In genomic region chr2:35199971-35200897, GRCm38 (mm10) we compare ENCODE assay signal across 8 mouse cellular contexts. TPM values are rescaled to one million over a fixed set of nuclear protein-coding genes. Genes with fewer than 3 reads are reported as not detected.
A peak's percentile ranks its signal among the peaks of the same experiment; 100 is the strongest.
DNase-seq lines count a peak whose midpoint lies in the region; ATAC-seq and TF ChIP-seq lines count a peak whose summit lies in the region.

No protein-coding gene starts in this region.

- H3K9me3 ChIP-seq in erythroblast, embryonic 14.5 days (ENCODE audit: control insufficient read depth, low read length) = no peaks in the 10 kb centered on the region
- H3K9me3 ChIP-seq in lung, embryonic 16.5 days (ENCODE audit: control insufficient read depth, low read length) = no peaks in the 10 kb centered on the region

- intact Hi-C loops in heart, postnatal 10 days (cut with DNase I) = no loop called here

- peak; percentile 89 for ATAC-seq in lung, embryonic 16.5 days (ENCODE audit: low read depth)

- H3K4me1 ChIP-seq in bone marrow, adult 2 months (ENCODE audit: control insufficient read depth, insufficient read depth, low read length) = no peaks in the 10 kb centered on the region; the same call in 1 of the 2 replicates
- peaks cover 39% of the 10 kb centered on the region for H3K4me1 ChIP-seq in erythroblast, embryonic 14.5 days (ENCODE audit: control insufficient read depth)
- H3K4me1 ChIP-seq in lung, embryonic 16.5 days (replicated peaks; ENCODE audit: control insufficient read depth, insufficient read depth, low read length) = peaks cover 12% of the 10 kb centered on the region

- DNase-seq in ES-CJ7 (ENCODE audit: low read depth, low spot score) = peak; percentile 37
- peak; percentile 51 to 66 for DNase-seq in heart, postnatal 10 days
- peak; percentile 22 to 41 for DNase-seq in layer of hippocampus, adult 18-20 months (ENCODE audit: low spot score in 2 of 2)
- peak; percentile 56 for DNase-seq in right cerebral cortex, adult 18-20 months
- peak; percentile 34 for DNase-seq in yolk sac, embryonic 10.5 days (ENCODE audit: low spot score)

- H3K27ac ChIP-seq in bone marrow, adult 2 months (ENCODE audit: control insufficient read depth, insufficient read depth, low read depth, low read length, poor library complexity) = peak overlapping the region; percentile 99
- H3K27ac ChIP-seq in lung, embryonic 16.5 days (ENCODE audit: low read length) = peak overlapping the region; percentile 99

- H3K9ac ChIP-seq in lung, embryonic 16.5 days (ENCODE audit: low read length) = peak overlapping the region; percentile 99

- H3K27me3 ChIP-seq in erythroblast, embryonic 14.5 days (ENCODE audit: control insufficient read depth) = no peaks in the 10 kb centered on the region
- H3K27me3 ChIP-seq in lung, embryonic 16.5 days (ENCODE audit: control insufficient read depth, insufficient read depth, low read depth, low read length) = no peaks in the 10 kb centered on the region

- peak overlapping the region; percentile 83 for H3K4me2 ChIP-seq in lung, embryonic 16.5 days (ENCODE audit: low read depth, low read length)

- H3K4me3 ChIP-seq in bone marrow, adult 2 months (replicated peaks; ENCODE audit: control insufficient read depth, low read depth, low read length) = peak overlapping the region; percentile 99
- peak overlapping the region; percentile 70 for H3K4me3 ChIP-seq in erythroblast, embryonic 14.5 days (replicated peaks)
- H3K4me3 ChIP-seq in lung, embryonic 16.5 days (ENCODE audit: low read length) = peak overlapping the region; percentile 89

- no peak for TF ChIP-seq CTCF in bone marrow, adult 2 months (IDR thresholded peaks at IDR 0.05; ENCODE audit: control insufficient read depth, insufficient read depth, low read length)

- peaks cover 24% of the 10 kb centered on the region for H3K36me3 ChIP-seq in erythroblast, embryonic 14.5 days (ENCODE audit: control insufficient read depth)
- H3K36me3 ChIP-seq in lung, embryonic 16.5 days (ENCODE audit: control insufficient read depth, insufficient read depth, low read length) = no peaks in the 10 kb centered on the region

- under 1% methylated on average over 90 of the region's 90 CpGs for WGBS in bone marrow, adult 2 months
- under 1% methylated on average over 84 of the region's 90 CpGs for WGBS in lung, embryonic 16.5 days

- peak; percentile 34; the same call in 1 of the 2 replicates for TF ChIP-seq POLR2A in bone marrow, adult 2 months (IDR thresholded peaks at IDR 0.05; ENCODE audit: borderline replicate concordance, control insufficient read depth, low read depth, low read length)

RNA-seq across cellular contexts. Expression of gene Rab14, which starts 0.7 kb away (rescaled TPM):
- 40.2 and 77.1 TPM in 2 replicates for polyA plus RNA-seq in bone marrow, adult 2 months (2011; ENCODE audit: insufficient read depth, insufficient read length, low replicate concordance, missing spikeins)
- polyA plus RNA-seq in erythroblast, embryonic 14.5 days (2012) = 44.7 and 50.9 TPM in 2 replicates
- 100 to 1,000 TPM; 154 to 160 TPM for total RNA-seq in heart, postnatal 10 days (2021)
- 100 to 1,000 TPM; 237 to 248 TPM for total RNA-seq in layer of hippocampus, adult 18-20 months (2021)
- polyA plus RNA-seq in lung, embryonic 16.5 days (2015; fragmentation: Nextera tagmentation; extraction: Ambion mirVana) = 349 and 387 TPM in 2 replicates

RNA-seq across cellular contexts. Expression of gene Gsn, which starts 55.9 kb away (rescaled TPM):
- polyA plus RNA-seq in bone marrow, adult 2 months (2011; ENCODE audit: insufficient read depth, insufficient read length, low replicate concordance, missing spikeins) = 38.0 and 94.8 TPM in 2 replicates
- polyA plus RNA-seq in erythroblast, embryonic 14.5 days (2012) = 0.36 and 0.62 TPM in 2 replicates
- 100 to 1,000 TPM; 213 to 249 TPM for total RNA-seq in heart, postnatal 10 days (2021)
- total RNA-seq in layer of hippocampus, adult 18-20 months (2021) = 10 to 100 TPM; 45.0 to 49.4 TPM
- polyA plus RNA-seq in lung, embryonic 16.5 days (2015; fragmentation: Nextera tagmentation; extraction: Ambion mirVana) = 241 and 277 TPM in 2 replicates

Comparison
In these comparisons a context has a peak if more than half of its experiments do, and no peak if none do; other contexts are left out.
1. Peak in every context shown above with its lines: DNase-seq, ATAC-seq, H3K4me3 ChIP-seq and H3K27ac ChIP-seq.
2. RNA of gene Gsn, which starts 55.9 kb away (polyA plus RNA-seq): 241 to 277 TPM in lung, embryonic 16.5 days and 38.0 to 94.8 TPM in bone marrow, adult 2 months; 0.36 to 0.62 TPM in erythroblast, embryonic 14.5 days; every median in the first group is over 10 times any median in the second.